Mouse (Mus musculus) gastrocnemius, adult 2 months (tissue): ENCODE data around the gene Rft1. TPM values are rescaled to one million over a fixed set of nuclear protein-coding genes. Genes with fewer than 3 reads are reported as not detected.

Experiments used
- DNase-seq: peaks from one replicate; pipeline ENCODE4 v3.0.0; 2022
- H3K27ac ChIP-seq: fragments of 200-600 bp; 2 replicates; pipeline ENCODE4 v1.8.1; 2022; ENCODE audit warnings: mild to moderate bottlenecking
- H3K4me3 ChIP-seq: fragments of 200-600 bp; 2 replicates; pipeline ENCODE4 v1.8.1; 2022; ENCODE audit warnings: mild to moderate bottlenecking, moderate library complexity
- CTCF ChIP-seq: fragments of 200-600 bp; IDR thresholded peaks from 2 replicates; pipeline ENCODE4 v1.8.1; 2022; ENCODE audit warnings: antibody characterized with exemption, mild to moderate bottlenecking, moderate library complexity
- intact Hi-C: fragments of 180-260 bp; cut with DNase I; formaldehyde crosslinking; loops from one replicate; pipeline ENCODE4 v1.15.1; 2025
- total RNA-seq, 2 experiments: library from RNA; stranded (reverse); gene quantifications; 2 replicates each; pipeline ENCODE4 v1.2.3; 2021

Gene Rft1
- total RNA-seq, 2 experiments from 2014 or later: 4.9 to 5.5 TPM

DNA sequence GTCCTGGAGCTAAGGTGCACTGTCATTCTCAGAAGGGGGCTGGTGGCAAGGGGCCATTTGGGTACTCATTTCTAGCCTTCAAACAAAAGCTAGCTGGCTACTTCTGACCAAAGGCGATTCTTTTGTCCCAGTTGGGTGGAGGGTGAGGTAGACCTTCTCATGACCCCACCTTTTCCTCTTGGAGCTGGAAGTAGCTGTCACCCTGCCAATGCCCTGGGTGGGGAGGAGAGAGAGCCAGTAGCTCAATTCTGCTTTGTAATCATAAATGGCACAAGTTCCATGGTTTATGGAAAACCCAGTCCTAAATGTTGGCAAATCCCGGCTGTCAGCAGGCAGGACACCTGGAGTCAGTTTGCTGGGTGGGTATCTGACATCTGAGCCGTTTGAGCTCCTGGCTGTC is 11.9 kb downstream of the Rft1 start:
- peak; percentile 59 for DNase-seq
- Histone ChIP-seq H3K4me3 (no peak overlapping the region), H3K27ac (peak overlapping the region; percentile 59)
- intact Hi-C loops: no loop called here
- no peak for TF ChIP-seq CTCF

DNA sequence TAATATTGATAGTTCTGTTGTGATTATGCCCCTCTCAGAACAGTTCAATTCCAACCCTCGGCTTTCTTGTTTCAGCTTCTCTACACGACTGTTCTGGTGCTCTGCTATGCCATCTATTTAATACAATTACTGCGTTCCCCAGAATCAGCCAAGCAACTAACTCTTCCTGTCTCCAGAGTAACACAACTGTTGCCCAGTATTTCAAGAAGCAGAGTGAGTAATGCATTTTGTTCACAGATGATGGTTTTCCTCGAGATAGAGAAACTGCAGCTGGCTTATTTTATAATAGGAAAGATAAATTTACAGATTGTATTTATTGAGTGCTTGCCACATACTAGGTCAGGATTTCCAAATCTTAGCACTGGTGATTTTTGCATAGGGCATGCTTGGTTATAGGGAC is 12.4 kb downstream of the Rft1 start:
- TF ChIP-seq CTCF: no peak
- DNase-seq: no peak
- intact Hi-C loops: no loop called here
- Histone ChIP-seq H3K4me3 (no peak overlapping the region), H3K27ac (no peak overlapping the region)

DNA sequence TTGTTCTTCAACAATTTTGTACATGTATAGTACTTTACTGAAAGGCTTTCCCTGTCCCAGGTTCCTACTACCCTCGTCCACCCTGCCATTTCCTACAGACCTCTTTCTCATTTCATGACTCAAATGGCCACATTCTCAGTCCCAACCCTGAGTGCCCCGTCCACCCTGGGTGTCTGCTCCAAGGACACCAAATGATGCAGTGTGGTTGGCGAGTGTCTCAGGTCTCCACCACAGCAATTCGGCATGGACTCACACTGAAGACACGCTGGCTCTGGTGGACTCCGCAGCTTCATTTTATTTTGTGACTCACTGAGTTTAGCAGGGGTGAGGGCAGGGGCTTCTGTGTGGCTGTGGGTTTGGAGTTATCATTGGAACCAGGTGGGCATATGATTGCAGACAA is 16.0 kb downstream of the Rft1 start:
- no peak for DNase-seq
- Histone ChIP-seq H3K27ac (no peak overlapping the region), H3K4me3 (no peak overlapping the region)
- TF ChIP-seq CTCF: no peak
- intact Hi-C loops: no loop called here

DNA sequence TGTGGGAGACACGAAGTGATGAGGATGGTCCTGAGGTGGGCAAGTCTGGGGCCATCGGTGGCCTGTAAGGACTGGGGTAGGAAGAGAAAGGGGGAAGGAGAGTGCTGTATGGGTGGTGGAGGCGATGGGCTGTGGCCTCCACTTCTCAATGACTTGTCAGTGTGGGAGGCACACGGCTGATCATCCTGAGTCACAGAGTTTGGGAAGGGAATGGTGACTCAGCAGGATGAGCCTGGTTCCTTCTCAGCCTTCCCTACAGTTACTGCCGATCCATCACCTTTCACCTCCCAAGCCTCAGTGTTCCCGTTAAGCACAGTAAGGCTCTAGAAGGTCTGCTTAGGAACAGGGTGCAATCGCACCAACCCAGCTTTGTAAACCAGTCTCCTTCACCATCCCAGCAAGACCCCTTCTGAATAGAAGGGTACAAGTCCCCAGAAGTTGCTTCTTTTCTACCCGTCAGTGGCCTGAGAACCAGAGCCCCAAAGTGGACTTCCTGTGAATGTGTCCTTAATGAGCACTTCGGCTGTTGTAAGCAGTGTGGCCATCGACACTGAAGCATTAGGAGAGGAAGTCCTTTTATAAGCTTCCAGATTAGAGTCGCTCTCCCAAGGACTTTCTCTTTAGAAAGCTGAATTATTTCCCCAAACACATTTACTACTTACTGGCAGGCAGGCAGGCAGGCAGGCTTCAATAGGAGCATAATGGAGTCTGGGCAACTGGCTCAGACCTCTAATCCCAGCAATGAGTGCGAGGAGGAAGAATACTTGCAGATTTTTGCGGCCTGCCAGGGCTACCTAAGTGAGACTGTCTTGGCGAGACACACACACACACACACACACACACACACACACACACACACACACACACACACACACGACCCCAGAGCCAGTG is 17.2 kb downstream of the Rft1 start:
- no peak overlapping the region for H3K4me3 ChIP-seq
- no peak for TF ChIP-seq CTCF
- intact Hi-C loops: no loop called here
- DNase-seq: no peak
- H3K27ac ChIP-seq: peak overlapping the region; percentile 60

DNA sequence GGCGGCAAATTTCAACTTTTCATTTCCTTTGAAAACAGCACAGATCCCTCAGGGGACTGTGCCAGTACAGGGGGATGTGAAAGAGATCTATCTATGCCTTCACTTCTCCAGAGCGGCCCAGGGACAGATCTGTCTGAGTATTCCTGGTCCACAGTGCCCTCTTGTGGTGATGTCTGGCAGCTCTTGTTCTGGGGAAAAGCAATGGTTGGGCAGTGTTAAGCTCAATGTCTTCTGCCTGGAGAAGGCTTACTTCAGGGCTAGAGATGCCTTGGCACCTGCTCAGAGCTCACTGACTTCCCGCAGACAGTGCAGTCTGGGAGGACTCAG is 17.8 kb downstream of the Rft1 start:
- intact Hi-C loops: loop anchor here (1.0 kb wide), 1 partner anchor 81 kb away; no protein-coding TSS in a partner anchor
- no peak overlapping the region for H3K4me3 ChIP-seq
- DNase-seq: peak; percentile 89

DNA sequence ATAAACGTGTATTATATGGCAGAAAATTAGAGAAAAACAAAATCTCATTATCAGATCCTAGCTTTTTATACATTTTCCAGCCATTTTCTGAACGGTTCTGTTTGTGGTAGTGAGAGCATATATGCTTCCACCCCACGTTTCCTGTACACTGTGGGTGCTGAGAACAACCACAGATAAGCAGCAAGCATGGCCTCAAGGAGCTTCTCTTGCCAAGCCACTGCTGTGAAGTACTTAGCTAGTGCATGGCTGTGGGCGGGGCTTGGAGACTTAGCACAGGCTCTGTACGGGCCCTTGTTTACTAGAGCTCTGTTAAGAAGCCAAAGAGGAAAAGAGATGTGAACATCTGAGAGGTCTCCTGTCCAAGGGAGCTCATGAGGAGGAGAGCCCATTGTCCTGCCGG is 20.8 kb downstream of the Rft1 start:
- no peak overlapping the region for H3K4me3 ChIP-seq
- no peak overlapping the region for H3K27ac ChIP-seq
- peak; percentile 10 for DNase-seq
- intact Hi-C loops: no loop called here
- TF ChIP-seq CTCF: no peak

More for the DNA sequence above, 17.8 kb downstream of the Rft1 start:
- TF ChIP-seq CTCF: peak; percentile 91
- no peak overlapping the region for H3K27ac ChIP-seq

DNA sequence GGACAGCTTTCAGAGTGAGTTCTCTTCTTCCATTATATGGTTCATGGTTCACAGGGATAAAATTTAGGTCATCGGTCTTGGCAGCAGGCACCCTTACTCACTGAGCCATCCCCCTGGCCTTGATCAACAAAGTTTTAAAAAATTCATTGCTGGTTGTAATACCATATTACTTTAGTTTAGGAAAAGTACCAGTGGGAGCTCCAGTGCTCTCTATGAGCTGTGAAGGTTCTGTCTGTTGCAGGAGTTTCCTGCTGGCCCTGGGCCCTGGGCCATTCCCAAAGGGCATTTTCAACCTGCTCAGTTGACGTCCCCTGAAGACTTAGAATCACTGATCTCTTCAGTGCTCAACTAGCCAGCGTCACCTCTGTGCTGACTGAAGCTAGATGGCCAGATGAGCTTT is 28.0 kb downstream of the Rft1 start:
- TF ChIP-seq CTCF: no peak
- Histone ChIP-seq H3K27ac (no peak overlapping the region), H3K4me3 (no peak overlapping the region)
- DNase-seq: no peak
- intact Hi-C loops: no loop called here

DNA sequence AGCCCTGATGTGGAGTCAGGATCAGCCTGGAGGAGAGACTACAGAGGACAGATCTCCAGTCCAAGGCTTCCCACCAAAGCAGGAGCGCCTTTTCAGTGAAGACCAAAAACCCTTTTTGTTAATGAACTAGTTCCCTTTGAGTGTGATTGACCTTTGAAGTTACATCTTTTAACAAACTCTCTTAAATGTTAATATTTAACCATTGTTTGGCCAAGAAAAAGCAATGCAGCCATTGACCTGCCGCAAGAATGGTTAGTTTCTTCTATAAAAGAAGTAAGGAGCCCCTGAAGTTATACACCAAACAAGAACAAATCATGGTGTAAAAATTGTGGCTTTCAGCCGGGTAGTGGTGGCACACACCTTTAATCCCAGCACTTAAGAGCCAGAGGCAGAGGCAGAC is 36.5 kb downstream of the Rft1 start:
- Histone ChIP-seq H3K4me3 (no peak overlapping the region), H3K27ac (no peak overlapping the region)
- TF ChIP-seq CTCF: no peak
- intact Hi-C loops: no loop called here
- DNase-seq: no peak

DNA sequence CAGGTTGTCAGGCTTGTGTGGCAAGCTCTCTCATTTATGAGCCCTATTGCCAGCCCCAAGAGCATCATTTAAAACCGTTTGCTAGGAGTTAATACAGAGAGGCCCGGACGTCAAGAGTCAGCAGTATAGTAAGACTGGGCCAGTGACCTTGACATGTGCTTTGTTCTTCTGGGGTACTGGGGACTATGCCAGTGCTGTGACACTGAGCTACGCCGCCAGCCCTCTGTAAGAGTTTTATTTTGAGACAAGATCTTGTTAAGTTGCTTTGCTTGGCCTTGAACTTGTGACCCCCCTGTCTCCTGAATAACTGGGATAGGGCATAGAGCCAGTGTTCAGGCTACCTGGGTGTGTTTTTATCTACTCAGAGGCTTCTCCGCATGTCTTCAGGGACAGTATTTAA is 38.3 kb downstream of the Rft1 start:
- intact Hi-C loops: no loop called here
- no peak for TF ChIP-seq CTCF
- DNase-seq: no peak
- H3K27ac ChIP-seq: no peak overlapping the region
- H3K4me3 ChIP-seq: no peak overlapping the region

DNA sequence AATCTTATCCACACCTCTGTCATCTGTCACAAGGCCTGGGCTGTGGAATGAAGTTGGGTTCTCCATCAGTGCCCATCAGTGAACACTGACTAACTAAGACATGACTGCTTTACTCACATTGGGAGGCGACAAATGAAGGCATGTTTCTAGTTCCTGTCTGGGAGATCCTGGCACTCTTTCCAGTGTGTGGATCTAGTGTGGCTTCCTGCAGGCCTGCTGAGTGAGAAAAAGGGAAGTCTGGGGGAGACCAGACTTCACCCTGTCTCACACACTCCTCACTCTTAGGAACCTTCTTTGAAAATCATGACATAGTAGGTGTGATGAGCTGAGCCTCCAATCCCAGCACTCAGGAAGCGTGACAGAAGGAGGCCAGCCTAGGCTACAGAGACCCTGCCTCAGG is 40.6 kb downstream of the Rft1 start:
- Histone ChIP-seq H3K4me3 (no peak overlapping the region), H3K27ac (no peak overlapping the region; the same call in 1 of the 2 replicates)
- DNase-seq: no peak
- no peak for TF ChIP-seq CTCF
- intact Hi-C loops: loop anchor here (5.0 kb wide), 1 partner anchor 188 kb away; no protein-coding TSS in a partner anchor

DNA sequence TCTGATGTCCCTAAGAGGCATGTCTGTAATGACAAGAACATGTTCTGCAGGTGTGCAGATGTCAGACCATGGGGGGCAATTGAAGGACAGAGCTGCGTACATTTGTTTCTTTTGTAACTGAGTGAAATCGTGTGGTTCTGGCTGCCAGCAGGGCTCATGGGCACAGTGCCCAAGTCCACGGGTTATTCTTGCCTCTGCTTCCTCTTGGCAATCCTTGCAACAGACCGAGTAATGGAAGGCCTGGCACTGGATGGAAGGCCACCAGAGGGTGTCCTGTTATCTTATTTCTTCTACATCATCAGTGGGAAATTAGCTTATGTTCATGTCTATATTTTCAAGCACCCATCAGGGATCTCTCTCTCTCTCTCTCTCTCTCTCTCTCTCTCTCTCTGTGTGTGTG is 41.4 kb downstream of the Rft1 start:
- H3K4me3 ChIP-seq: no peak overlapping the region
- intact Hi-C loops: loop anchor here (2.0 to 5.0 kb wide), 2 partner anchors 169 to 187 kb away; no protein-coding TSS in a partner anchor
- peak; percentile 87 for DNase-seq
- TF ChIP-seq CTCF: peak; percentile 56
- H3K27ac ChIP-seq: no peak overlapping the region

DNA sequence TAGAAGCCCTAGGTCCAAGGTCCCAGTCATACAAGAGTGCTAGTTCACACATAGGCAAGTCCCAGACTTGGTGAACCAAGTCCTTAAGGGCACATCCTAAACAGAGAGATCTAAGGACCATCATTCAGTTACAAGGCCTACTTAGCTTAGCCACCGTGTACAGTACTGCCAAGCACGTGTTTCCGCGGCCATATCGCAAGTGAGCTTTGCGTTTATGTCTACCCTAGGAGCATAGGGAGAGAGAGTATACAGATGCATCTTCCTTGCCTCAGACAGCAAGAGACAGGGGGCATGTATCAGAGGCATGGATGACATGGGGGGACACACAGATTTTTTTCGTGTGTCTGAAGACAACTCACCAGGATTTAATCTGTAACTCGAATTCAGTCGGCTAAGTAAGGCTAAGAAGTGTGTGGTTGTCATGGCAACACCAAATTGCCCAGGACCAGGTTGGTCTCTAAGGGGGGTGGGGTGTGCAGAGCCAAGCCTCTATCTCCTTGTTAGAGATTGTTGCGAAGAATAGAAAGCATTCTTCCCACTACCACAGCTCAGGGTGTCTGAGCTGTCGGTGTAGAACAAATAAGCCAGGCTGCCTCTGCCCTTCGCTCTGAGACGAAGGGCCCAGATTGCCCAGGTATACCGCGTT is 43.4 kb downstream of the Rft1 start:
- no peak for TF ChIP-seq CTCF
- intact Hi-C loops: loop anchor here (2.0 to 5.0 kb wide), 2 partner anchors 167 to 185 kb away; no protein-coding TSS in a partner anchor
- Histone ChIP-seq H3K27ac (no peak overlapping the region), H3K4me3 (no peak overlapping the region)
- DNase-seq: no peak

DNA sequence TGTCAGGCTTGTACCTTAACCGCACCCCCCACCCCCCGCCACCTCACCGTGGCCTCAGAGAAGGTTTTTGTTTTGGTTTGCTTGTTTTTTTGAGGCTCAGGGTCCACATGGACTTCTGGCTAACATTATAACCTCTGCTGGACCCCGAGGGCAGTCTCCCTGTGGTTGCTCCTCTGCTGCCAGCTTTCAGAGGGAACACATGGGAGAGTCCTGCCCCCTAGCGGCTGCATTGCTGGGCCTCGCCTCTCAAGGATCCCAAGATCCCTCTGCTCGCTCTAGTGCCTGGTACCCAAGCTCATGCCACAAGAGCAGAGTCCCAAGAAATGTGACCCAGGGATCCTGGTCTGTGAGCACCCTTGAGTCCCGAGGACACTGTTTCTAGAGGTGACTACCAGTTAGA is 45.5 kb downstream of the Rft1 start:
- peak; percentile 67 for TF ChIP-seq CTCF
- intact Hi-C loops: loop anchor here (5.0 kb wide), 1 partner anchor 183 kb away; no protein-coding TSS in a partner anchor
- Histone ChIP-seq H3K4me3 (no peak overlapping the region), H3K27ac (no peak overlapping the region)
- DNase-seq: peak; percentile 63

DNA sequence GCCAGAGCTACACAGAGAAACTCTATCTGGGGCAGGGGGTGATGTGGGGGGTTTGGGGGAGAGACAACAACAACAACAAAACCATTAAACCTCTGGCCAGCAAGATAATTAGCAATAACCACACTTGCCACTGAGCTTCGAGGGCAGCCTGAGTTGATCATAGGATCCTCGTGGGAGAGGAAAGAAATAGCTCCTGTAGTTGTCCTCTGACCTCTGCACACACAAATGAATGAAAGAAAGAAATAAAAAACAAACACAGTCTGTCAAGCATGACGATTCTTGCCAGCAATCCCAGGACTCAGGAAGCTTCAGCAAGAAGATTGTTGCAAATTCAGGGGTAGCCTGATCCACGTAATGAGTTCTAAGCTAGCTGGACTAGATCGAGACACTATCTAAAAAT is 48.4 kb downstream of the Rft1 start:
- TF ChIP-seq CTCF: no peak
- intact Hi-C loops: no loop called here
- no peak for DNase-seq
- no peak overlapping the region for H3K27ac ChIP-seq
- H3K4me3 ChIP-seq: no peak overlapping the region
